Mouse (Mus musculus) urinary bladder, postnatal 10 days (tissue): ENCODE results near the gene Vmn1r34.
"Not testable (repeated sequence)": the region's sequence is repeated elsewhere in the genome, so short reads cannot be mapped to it uniquely, and the experiment has no call there.

ENCODE experiments used
- DNase-seq: peaks from one replicate; pipeline ENCODE4 v3.0.0; 2022; ENCODE audit warnings: low spot score

The Vmn1r34 gene

DNA sequence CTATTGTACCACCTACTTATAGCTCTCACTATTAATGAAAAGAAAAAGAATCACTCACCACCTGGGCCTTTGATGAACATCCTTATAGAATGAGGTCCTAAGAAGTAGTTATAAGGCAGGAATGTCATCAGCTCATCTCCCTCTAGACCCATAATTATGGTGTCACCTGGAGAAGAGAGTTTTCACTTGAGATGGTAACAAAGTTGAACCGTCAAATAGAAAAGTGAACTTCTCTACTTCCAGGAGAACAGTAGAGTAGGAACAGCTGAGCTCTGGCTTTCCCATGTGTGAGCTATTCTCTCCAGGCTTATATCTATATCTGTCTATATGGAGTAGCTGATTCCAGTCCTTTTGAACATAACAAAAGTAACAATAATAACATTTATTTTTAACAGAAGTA lies at the start of gene Vmn1r34:
Vmn1r34 (minus strand) TSS at position 101 of the 400 bp plus-strand sequence.
- no peak for DNase-seq

DNA sequence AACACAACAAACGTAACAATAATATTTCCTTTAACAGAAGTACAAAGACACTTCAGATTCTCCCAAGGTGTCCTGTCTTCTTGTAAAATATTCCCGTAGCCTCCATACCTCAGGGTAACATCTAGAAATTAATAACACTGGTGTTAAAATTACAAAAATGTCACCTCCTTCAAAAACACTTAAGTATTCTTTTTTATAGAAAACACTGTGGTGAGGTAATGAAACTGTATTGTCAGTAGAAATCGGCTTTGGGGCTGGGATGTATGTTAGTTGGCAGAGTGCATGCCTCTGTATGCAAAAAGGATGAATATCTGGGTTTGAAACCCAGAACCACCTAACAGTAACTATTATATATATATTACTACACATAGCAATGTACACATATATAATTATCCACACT lies 42.1 kb upstream of the Vmn1r34 start, which contains the start of gene Vmn1r35:
Vmn1r35 (minus strand) TSS at position 101 of the 400 bp plus-strand sequence.
- DNase-seq = no peak

DNA sequence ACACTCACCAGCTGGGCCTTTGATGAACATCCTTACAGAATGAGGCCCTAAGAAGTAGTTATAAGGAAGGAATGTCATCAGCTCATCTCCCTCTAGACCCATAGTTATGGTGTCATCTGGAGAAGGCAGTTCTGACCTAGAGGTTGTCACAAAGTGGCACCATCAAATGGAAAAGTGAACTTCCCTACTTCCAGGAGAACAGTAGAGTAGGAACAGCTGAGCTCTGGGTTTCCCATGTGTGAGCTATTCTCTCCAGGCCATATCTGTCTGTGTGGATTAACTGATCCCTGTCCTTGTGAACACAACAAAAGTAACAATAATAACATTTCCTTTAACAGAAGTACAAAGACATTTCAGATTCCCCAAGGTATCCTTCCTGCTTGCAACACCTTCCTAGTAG lies 25.5 kb downstream of the Vmn1r34 start, which contains the start of gene Vmn1r33:
Vmn1r33 (minus strand) TSS at position 101 of the 400 bp plus-strand sequence.
- DNase-seq = not testable (repeated sequence)

DNA sequence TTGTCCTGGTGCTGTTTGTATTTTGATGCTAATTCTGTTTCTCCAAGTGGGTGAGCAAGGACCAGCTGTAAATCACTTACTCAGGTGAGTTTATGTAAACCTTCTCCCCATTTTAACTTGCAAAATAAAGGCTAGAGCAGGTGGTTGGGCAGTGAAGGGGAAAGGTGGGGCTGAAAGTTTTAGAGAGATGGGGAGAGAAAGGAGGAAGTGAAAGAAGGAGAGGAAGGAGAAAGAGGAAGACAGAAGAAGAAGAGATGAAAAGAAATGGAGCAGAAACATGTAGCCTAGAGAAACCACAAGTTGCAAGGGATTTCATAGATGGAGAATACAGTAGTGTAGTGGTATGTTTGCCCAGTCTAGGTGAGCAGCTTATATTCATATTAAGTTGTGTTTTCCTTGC lies 47.9 kb downstream of the Vmn1r34 start:
- no peak for DNase-seq
